Mouse (Mus musculus) activated CD4-positive, CD25-positive, alpha-beta regulatory T cell, adult 4 months (primary cell): ENCODE data around the gene Apol8. TPM values are rescaled to one million over a fixed set of nuclear protein-coding genes. Genes with fewer than 3 reads are reported as not detected.

Source experiments
- ATAC-seq: one replicate; pipeline ENCODE4 v1.8.0; 2017
- polyA plus RNA-seq, 2 experiments: library from polyadenylated mRNA; unstranded; fragments of 100-300 nt; shearing (Covaris generic); gene quantifications; one replicate each; pipeline ENCODE4 v1.2.1; 2017

Apol8 gene
- polyA plus RNA-seq, 2 experiments from 2014 or later = not detected

DNA sequence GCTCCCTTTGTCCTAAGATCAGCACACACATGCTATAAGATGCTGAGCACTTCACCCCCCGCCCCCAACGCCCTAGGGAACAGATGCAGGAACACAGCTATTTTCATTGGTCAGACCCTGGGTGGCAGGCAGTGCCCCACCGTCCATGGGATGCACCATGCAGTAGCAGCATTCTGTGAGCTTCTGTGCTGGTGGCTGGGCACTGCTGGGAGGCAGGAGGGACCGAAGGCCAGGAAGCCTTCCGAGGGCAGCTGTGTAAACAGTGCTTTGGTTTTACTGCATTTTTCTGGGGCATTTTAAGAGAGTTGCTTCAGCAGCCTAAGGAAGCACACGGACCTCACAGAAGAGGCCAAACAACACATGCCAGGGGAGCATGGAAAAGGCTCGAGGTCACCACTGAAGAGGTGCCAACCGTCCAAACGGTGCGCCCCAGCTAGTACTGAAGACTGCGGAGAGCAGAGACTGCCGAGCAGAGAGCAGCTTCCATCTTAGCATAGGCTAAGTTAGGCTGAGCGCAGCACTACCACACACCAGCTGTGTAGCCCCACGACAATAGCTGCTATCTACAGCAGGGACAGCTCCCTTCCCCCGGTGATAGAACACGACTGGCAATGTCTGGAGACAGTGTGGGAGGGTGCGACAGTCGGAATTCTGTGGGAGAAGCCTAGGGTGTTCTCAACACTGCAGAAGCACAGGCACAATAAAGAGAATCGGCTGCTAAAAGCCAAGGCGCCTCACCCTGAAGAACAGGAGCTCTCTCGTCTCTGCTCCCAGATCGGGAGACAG is 27.4 kb upstream of the Apol8 start:
- no peak for ATAC-seq

GRCm38 (mm10) chr15:77782449-77783014 is 25.7 kb upstream of the Apol8 start:
- no peak for ATAC-seq

- ATAC-seq = peak; percentile 50
Measured at GRCm38 (mm10) chr15:77775186-77775963, 18.6 kb upstream of the Apol8 start.

- no peak for ATAC-seq
Measured at GRCm38 (mm10) chr15:77774303-77774702, 17.5 kb upstream of the Apol8 start.

DNA sequence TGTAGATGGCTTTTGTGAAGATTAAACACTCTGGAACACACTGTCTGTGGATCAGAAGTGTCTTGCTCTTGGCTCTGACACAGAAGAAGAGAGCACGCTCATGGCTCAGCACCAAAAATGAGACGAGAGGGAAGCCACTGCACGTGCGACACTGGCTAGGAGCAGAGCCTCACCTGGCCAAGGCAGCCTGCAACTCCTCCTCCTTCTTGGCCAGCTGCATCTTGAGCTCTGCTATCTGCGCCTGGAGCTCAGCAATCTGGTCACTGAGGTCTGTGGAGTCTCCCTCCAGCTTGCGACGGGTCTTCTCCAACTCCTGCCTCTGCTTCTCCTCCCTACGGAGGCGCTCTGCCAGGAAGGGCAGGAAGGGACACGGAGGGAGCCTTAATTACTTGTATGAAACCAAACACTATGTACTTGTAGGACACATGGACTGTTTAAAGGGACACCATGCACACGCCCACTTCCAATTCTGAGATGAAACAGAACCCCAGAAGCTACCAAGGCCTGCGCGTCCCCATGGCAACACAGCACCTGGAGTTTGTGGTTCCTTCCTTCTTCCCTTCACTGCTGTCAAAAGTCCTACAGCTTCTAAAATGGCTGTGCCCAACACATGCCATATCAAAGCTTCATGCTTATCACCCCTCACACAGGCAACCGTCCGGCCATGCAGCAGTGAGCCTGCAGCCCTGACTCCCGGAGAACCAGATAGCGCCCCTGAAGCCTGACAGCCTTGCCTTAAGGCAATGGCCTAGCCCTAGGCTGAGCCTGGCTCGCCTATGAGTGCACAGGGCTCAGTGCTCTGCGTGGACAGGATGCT is 16.5 kb upstream of the Apol8 start:
- ATAC-seq = no peak

- ATAC-seq = no peak
Measured at GRCm38 (mm10) chr15:77770942-77771341, 14.1 kb upstream of the Apol8 start.

GRCm38 (mm10) chr15:77770341-77770740 is 13.5 kb upstream of the Apol8 start:
- ATAC-seq = no peak

DNA sequence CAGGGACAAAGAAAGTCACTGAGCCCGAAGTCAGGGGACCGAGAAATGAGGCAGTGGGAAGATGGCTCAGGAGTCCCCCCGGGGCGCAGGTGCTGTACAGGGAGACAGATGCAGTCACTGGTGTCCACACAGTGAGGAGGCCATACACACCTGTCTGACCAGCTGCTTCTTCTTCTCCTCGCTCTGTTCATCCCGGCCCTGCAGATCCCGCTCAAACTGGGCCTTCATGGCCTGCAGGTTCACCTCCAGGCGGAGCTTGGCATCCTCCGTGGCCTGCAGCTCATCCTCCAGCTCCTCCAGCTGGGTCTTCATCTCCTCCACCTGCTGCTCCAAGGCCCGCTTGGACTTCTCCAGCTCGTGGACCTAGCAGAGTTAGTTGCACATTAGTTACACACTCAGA is 10.2 kb upstream of the Apol8 start:
- ATAC-seq = no peak

DNA sequence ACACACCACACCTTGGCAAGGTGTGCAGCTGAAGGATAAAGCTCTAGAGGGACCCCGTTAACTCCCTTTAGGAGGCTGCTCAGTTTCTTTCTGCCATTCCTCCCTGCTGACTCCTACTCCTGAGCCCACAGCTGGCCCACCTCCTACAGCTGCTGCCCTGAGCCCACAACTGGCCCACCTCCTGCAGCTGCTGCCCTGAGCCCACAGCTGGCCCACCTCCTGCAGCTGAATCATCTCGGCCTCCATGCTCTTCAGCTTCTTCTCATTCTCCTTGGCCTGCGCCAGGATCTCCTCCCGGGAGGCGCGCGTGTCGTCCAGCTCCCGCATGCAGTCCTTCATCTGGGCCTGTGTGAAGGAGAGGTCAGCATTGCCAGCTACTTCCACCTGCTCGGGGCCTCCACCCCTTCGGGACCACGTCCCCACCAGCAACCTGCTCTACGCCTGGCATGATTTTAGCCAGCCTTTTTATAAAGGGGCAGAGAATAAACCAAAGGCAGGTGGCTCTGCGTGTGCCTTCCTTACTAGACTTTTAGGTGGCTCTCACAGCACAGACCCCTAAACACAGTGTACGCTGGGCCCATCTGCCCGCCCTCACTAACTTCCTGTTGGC is 8.8 kb upstream of the Apol8 start:
- no peak for ATAC-seq

DNA sequence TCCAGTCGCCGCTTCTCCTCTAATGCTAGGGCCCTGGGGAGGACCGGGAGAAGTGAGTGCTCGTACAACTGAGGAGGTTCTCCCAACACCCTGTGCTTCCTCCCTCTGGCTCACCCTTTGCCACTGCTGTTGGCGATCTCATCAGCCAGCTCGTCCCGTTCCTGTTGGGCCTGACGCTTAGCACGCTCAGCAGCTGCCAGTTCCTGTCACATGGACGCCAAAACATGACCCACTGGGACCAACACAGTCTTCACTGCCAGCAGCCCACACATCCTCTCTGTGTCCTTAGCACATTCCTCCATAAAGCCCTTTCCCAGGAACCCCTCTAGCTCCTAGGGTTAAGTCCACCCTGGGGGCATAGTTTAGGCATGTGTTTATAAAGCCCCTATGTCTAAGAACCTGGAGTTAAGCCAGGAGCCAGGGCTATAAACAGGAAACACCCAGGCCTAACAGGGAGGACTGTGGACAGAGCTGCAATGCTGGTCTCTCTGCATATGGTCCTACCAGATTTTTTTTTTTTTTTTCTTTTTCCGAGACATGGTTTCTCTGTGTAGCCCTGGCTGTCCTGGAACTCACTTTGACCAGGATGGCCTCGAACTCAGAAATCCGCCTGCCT is 7.7 kb upstream of the Apol8 start:
- ATAC-seq = no peak

- no peak for ATAC-seq
Measured at GRCm38 (mm10) chr15:77763702-77764101, 6.9 kb upstream of the Apol8 start.

DNA sequence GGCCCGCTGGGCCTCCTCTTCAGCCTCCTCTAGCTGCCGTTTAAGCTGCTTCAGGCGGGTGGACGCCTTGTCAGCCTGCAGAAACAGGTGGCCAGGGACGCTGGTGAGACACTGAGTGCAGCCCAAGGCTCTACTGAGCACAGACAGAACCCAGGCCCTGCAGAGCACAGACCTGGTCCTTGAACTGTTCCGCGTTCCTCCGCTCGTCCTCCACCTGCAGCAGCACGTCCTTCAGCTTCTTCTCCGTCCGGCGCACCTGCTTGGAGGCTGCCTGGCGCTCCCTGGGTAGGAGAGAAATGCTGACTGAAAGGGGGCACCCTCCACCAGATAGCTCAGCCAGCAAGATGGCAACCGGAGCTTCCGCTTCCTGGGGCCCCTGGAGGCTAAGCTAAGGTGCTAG is 6.2 kb upstream of the Apol8 start:
- ATAC-seq = no peak

- peak; percentile 30 for ATAC-seq
Measured at GRCm38 (mm10) chr15:77761561-77762380, 5.0 kb upstream of the Apol8 start.

- ATAC-seq = no peak
Measured at GRCm38 (mm10) chr15:77761083-77761482, 4.3 kb upstream of the Apol8 start.

- ATAC-seq = no peak
Measured at GRCm38 (mm10) chr15:77760037-77760436, 3.2 kb upstream of the Apol8 start.

DNA sequence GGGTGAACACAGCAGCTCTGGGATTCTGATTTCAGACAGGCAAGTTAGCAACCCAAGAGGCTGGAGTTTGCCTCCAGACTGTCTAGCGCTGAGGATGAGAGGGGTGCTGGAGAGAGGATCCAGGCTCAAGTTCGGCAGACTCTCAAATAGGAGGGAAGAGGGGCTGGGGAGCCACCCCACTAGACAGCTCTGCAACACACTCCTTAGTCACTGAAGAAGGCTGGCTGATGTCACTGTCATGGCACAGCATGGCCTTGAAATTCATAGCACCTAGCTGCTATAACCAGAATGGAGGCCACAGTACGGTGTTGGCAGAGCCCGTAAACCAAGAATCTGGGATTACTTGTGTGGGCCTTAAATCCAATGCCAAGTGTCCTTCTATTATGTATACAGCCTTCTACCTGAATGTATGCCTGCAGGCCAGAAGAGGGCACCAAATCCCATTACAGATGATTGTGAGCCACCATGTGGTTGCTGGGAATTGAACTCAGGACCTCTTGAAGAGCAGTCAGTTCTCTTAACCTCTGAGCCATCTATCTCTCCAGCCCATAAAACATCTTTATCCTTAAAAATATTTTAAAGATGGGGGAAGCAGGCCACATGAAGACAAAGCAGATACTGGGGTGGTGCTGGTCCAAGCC is 903 bp upstream of the Apol8 start:
- no peak for ATAC-seq

DNA sequence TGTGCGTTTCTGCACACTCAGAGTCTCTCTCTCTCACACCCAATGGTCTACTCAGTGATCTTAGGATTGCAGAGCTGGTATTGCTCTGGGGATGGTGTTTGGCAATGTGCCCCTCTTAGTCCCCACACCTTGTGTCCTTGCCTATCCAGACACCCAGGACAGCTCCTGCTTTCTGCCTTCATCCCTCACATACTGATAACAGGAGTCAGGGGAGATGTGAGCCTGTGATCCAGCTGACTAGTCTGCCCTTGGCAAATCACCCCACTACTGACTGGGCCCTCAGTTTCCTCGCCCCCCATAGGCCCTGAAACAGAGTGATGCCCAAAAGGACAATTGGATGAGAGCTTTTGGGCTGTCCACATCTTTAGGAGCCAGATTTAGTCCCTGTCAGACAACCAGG is 722 bp downstream of the Apol8 start:
- ATAC-seq = no peak

DNA sequence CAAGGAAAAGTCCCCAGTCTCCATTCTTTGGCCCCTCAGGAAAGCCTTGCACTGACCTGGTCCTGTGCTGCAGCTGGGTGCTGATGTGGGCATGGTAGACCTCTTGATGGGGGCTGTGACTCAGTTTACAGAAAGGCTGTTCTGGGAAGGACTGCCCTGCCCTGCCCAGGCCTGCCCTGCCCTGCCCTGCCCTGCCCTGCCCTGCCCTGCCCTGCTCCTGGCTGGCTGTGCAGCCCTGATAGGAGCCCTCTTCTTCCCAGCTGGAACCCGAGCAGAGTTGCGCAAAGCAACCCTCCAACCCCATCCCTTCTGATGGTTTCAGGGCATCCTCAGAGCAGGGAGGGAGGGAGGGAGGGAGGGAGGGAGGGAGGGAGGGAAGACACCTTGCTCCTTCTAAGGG is 1.7 kb downstream of the Apol8 start:
- no peak for ATAC-seq

DNA sequence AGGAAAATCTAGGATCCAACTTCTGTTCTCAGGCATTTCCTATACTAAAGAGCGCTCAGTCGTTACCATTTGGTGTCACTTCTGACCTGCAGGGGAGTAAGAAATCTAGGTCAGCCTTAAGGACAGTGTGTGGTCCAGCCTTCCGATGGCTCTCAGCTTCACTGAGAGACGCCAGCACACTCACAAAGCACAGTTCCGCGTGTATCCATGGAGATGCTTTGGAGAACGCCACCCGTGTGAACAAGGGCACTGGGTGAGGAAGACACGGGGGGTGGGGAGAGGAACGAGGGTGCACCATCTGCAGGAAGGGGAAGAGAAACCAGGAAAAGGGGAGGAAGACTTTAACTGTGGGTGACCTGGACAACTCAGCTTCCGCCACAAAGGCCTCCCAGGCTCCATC is 4.4 kb downstream of the Apol8 start:
- ATAC-seq = no peak

DNA sequence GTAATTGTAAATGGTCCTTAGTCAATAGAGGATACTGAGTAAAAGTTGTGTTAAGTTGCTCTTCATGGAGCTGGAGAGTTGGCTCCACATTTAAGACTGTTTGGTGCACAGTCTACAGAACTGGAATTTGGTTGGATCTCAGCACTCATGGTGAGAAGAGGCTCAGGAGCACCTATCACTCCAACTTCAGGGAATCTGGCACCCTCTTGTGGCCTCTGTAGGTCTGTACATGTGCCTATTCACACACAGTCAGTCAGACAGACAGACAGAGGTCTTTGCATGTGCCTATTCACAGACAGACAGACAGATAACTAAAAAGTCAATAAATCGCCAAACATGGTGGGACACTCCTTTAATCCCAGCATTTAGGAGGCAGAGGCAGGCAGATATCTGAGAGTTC is 6.3 kb downstream of the Apol8 start:
- peak; percentile 65 for ATAC-seq

GRCm38 (mm10) chr15:77749717-77750116 is 7.1 kb downstream of the Apol8 start:
- ATAC-seq = no peak
